Mouse (Mus musculus): ENCODE results near the gene 6430531B16Rik.

GRCm38 (mm10) chr7:139992406-139992805 lies 13.9 kb upstream of the 6430531B16Rik start, which contains the start of gene Adam8:
- TF ChIP-seq CTCF (IDR thresholded peaks at IDR 0.05; ENCODE audit: low read depth, low read length) (no peak), POLR2A (IDR thresholded peaks at IDR 0.05; ENCODE audit: borderline replicate concordance, low read depth, low read length) (no peak)
